Mouse (Mus musculus) embryonic facial prominence, embryonic 11.5 days (tissue): ENCODE results near the gene Wdr3. TPM values are rescaled to one million over a fixed set of nuclear protein-coding genes. Genes with fewer than 3 reads are reported as not detected.
A peak's percentile ranks its signal among the peaks of the same experiment; 100 is the strongest.

Source experiments
- ATAC-seq: fragments of 200-750 bp; cut with Nextera tagmentation; replicated peaks from 2 replicates; pipeline ENCODE4 v1.8.0; 2017; ENCODE audit warnings: low read depth; ENCODE audit not compliant: insufficient number of reproducible peaks, low FRiP score, low TSS enrichment
- DNase-seq: peaks from one replicate; pipeline ENCODE4 v3.0.0-alpha.2; 2015; ENCODE audit warnings: low spot score
- H3K27ac ChIP-seq: fragments of 300-500 bp; sonication (generic); replicated peaks from 2 replicates; pipeline ENCODE4 v1.5.1; 2014; ENCODE audit warnings: mild to moderate bottlenecking, low read depth, low read length, control low read depth
- H3K27me3 ChIP-seq: fragments of 300-500 bp; sonication (generic); 2 replicates; pipeline ENCODE4 v1.6.1; 2014; ENCODE audit warnings: mild to moderate bottlenecking, low read length, moderate library complexity, mixed read lengths; ENCODE audit not compliant: control insufficient read depth, insufficient read depth
- H3K36me3 ChIP-seq: fragments of 300-500 bp; sonication (generic); replicated peaks from 2 replicates; pipeline ENCODE4 v1.6.1; 2014; ENCODE audit warnings: low read depth, mild to moderate bottlenecking, low read length, moderate library complexity, mixed read lengths; ENCODE audit not compliant: control insufficient read depth, insufficient read depth
- H3K4me1 ChIP-seq: fragments of 300-500 bp; sonication (generic); 2 replicates; pipeline ENCODE4 v1.6.1; 2014; ENCODE audit warnings: low read length, mixed read lengths; ENCODE audit not compliant: control insufficient read depth, insufficient read depth
- H3K4me2 ChIP-seq: fragments of 300-500 bp; sonication (generic); 2 replicates; pipeline ENCODE4 v1.6.1; 2014; ENCODE audit warnings: low read depth, mild to moderate bottlenecking, control low read depth, low read length, moderate library complexity
- H3K4me3 ChIP-seq: fragments of 300-500 bp; sonication (generic); 2 replicates; pipeline ENCODE4 v1.5.1; 2014; ENCODE audit warnings: low read depth, low read length, control low read depth
- H3K9ac ChIP-seq: fragments of 300-500 bp; sonication (generic); replicated peaks from 2 replicates; pipeline ENCODE4 v1.6.1; 2014; ENCODE audit warnings: mild to moderate bottlenecking, control low read depth, low read length
- H3K9me3 ChIP-seq: fragments of 300-500 bp; sonication (generic); replicated peaks from 2 replicates; pipeline ENCODE4 v1.6.1; 2016; ENCODE audit warnings: mild to moderate bottlenecking, low read length, inconsistent platforms, mixed read lengths; ENCODE audit not compliant: control insufficient read depth
- WGBS: fragments of 180-500 bp; shearing (Covaris S2); extraction: QIAGEN DNeasy Blood & Tissue Kit; methylation state at CpG from one replicate; pipeline ENCODE4 v1.1.7; 2014; 5-methylcytosine and 5-hydroxymethylcytosine counted together
- polyA plus RNA-seq: library from polyadenylated mRNA; unstranded; fragments of >200 nt; fragmentation: Nextera tagmentation; extraction: Ambion mirVana; gene quantifications from 2 replicates; pipeline ENCODE4 v1.2.1, GENCODE M21; 2014

Wdr3 gene
- polyA plus RNA-seq = 63.0 and 69.6 TPM in 2 replicates

DNA sequence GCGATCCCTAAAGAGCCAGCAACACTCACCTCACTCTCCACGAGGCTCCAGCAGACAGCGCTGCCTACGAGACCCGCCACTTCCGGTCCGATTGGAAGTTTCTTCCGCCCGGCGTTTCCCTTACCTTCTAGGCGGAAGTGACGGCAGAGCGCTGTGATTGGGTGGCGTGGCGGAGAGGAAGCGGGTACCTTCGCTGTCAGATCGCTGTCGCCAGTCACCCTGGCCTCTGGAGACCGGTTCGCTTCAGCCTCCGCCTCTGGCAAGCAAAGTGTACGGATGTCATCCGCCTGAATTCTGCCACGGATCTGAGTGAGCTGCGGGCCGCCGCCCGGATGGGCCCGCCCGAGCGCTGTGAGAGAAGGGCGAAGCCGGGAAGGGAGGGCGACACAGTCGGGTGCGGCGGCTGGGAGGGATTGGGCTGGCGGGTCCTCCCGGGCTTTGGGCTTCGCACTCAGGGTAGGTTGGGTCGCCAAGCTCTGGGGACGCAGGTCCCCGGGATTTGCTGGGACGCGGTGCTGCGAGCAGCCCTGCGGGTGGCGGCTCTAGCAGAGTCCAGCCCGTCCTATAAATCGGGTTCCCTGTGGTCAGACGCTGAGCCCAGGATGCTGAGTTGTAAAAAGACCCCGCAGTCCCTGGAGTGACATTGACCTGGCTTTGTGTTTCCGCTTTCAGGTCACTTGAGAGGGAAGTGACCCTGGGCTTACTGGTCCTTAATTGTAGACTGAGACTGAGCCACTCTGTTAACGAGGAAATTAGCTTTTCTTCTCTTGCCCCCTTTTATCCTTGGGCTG is at the start of gene Wdr3, which contains the start of gene Gdap2:
Gene Wdr3 (minus strand): TSS at position 93 of the 791 bp plus-strand sequence.
Gene Gdap2 (plus strand): TSS at position 67 of the 791 bp plus-strand sequence.
- under 1% methylated on average over 55 of the region's 55 CpGs for WGBS
- no peaks in the 10 kb centered on the region for H3K9me3 ChIP-seq

DNA sequence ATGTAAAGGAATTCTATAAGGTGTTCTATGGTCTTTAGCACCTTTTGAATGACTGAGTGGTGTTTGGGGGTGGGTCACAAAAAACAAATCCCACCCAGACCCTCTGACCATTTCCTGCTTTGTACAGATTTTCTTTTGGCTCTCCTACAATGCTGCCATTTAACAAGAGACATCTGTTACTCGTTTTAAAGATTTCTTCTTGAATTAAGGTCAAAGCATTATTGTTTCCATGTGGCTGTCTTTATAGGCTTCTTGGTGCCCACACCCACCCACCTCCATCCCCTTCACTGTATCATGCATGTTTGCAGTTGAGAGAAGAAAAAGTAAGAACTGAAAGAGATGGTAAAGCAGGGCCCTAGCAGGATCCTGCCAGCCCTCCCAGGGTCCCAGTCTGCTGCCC is 44.8 kb upstream of the Wdr3 start:
- no peaks in the 10 kb centered on the region for H3K4me1 ChIP-seq
- H3K4me3 ChIP-seq = no peak overlapping the region
- 37% methylated on average over 1 of the region's 1 CpGs for WGBS
- H3K27me3 ChIP-seq = no peaks in the 10 kb centered on the region
- DNase-seq = peak; percentile 81
- H3K9ac ChIP-seq = no peak overlapping the region
- peak; percentile 52; the same call in 1 of the 2 replicates for ATAC-seq
- H3K36me3 ChIP-seq = no peaks in the 10 kb centered on the region
- H3K9me3 ChIP-seq = no peaks in the 10 kb centered on the region
- no peak overlapping the region for H3K4me2 ChIP-seq
- no peak overlapping the region for H3K27ac ChIP-seq

More for the DNA sequence above, at the start of gene Wdr3, which contains the start of gene Gdap2:
- peak within 1 kb of the TSS; percentile 79 for H3K9ac ChIP-seq
- H3K27ac ChIP-seq = no peak within 1 kb of the TSS
- H3K4me2 ChIP-seq = peak within 1 kb of the TSS; percentile 83
- ATAC-seq (peak; percentile 98), DNase-seq (peak; percentile 98)
- H3K4me3 ChIP-seq = peak within 1 kb of the TSS; percentile 87
- H3K27me3 ChIP-seq = no peaks in the 10 kb centered on the region
- H3K4me1 ChIP-seq = no peaks in the 10 kb centered on the region
- 0 out of 2 replicates have a peak, but pooled peaks cover 3% of the 10 kb centered on the region for H3K36me3 ChIP-seq

- ATAC-seq (no peak), DNase-seq (no peak)
- Histone ChIP-seq H3K27ac (no peak overlapping the region), H3K27me3 (no peaks in the 10 kb centered on the region), H3K9ac (no peak overlapping the region), H3K9me3 (no peaks in the 10 kb centered on the region), H3K36me3 (no peaks in the 10 kb centered on the region; the same call in 1 of the 2 replicates), H3K4me2 (no peak overlapping the region), H3K4me1 (no peaks in the 10 kb centered on the region), H3K4me3 (no peak overlapping the region)
- WGBS = 83% methylated on average over 7 of the region's 7 CpGs
Measured at GRCm38 (mm10) chr3:100201554-100201953, 39.3 kb upstream of the Wdr3 start.

DNA sequence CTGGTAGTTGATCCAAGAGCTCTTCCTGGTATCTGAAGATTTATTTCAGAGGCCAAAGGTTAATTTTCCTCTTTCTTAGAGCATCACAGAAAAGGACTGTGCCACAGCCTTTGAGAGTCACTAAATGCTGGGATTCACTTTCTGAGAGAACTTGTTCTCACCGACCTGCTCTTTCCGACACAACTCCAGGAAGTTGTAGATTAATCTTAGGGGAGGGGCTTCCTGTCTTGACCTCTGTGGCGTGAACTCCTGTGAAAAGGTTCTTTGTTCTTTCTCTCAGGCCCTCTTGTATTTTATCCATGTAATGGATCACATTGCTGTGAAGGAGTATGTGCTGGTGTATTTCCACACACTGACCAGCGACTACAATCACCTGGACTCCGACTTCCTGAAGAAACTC is 32.0 kb upstream of the Wdr3 start:
- peak; percentile 44 for DNase-seq
- no peaks in the 10 kb centered on the region for H3K9me3 ChIP-seq
- no peaks in the 10 kb centered on the region for H3K27me3 ChIP-seq
- H3K4me3 ChIP-seq = no peak overlapping the region
- 19% methylated on average over 5 of the region's 5 CpGs for WGBS
- H3K36me3 ChIP-seq = no peaks in the 10 kb centered on the region; the same call in 1 of the 2 replicates
- no peak overlapping the region for H3K4me2 ChIP-seq
- no peak overlapping the region for H3K9ac ChIP-seq
- H3K4me1 ChIP-seq = no peaks in the 10 kb centered on the region
- ATAC-seq = no peak
- no peak overlapping the region for H3K27ac ChIP-seq

DNA sequence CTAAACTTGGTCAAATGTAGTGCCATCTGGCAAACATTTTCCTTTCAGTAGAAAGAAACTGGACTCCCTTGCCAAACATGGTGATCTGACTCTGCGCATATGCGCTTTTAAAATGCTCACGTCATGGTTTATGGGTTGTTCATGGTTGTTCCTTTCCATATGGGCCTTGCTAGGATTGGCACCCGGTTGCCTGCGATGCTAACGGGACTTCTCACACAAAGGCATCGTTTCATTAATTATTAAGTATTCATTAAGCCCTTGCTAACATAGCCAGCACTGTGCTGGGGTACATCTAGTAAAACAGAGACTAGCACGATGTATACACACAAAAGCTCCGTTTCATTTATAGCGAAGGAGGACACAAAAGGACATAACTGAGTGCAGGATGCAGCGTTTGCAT is 27.7 kb upstream of the Wdr3 start:
- no peak overlapping the region for H3K4me3 ChIP-seq
- H3K4me2 ChIP-seq = no peak overlapping the region
- no peak for DNase-seq
- H3K27me3 ChIP-seq = no peaks in the 10 kb centered on the region
- H3K4me1 ChIP-seq = no peaks in the 10 kb centered on the region
- no peak overlapping the region for H3K9ac ChIP-seq
- WGBS = 87% methylated on average over 11 of the region's 11 CpGs
- no peaks in the 10 kb centered on the region for H3K9me3 ChIP-seq
- peak; percentile 34; the same call in 1 of the 2 replicates for ATAC-seq
- H3K27ac ChIP-seq = no peak overlapping the region
- no peaks in the 10 kb centered on the region; the same call in 1 of the 2 replicates for H3K36me3 ChIP-seq

DNA sequence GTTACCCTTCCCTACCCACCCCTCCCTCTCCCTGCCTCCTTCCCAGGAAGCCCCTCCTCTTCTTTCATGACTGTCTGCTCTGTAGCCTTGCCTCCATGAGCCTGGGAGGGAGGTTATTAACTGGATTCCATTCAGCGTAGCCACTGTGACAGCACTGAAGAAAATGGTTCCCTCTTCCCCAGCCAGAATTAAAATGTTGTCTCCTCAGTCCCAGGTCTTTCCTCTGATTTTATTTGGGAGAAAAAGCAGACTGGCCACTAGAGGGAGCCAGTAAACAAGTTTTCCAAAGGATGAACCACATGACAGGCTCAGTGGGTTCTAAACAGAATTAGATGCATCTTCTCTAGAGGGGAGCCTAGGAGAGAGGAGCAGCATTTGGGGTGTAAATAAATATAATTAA is 27.2 kb upstream of the Wdr3 start:
- DNase-seq (peak; percentile 86), ATAC-seq (peak; percentile 69; the same call in 1 of the 2 replicates)
- no peaks in the 10 kb centered on the region for H3K4me1 ChIP-seq
- no peak overlapping the region for H3K9ac ChIP-seq
- no peaks in the 10 kb centered on the region; the same call in 1 of the 2 replicates for H3K36me3 ChIP-seq
- no peak overlapping the region for H3K4me2 ChIP-seq
- H3K27me3 ChIP-seq = no peaks in the 10 kb centered on the region
- no peaks in the 10 kb centered on the region for H3K9me3 ChIP-seq
- H3K4me3 ChIP-seq = no peak overlapping the region
- WGBS = 24% methylated on average over 1 of the region's 1 CpGs
- H3K27ac ChIP-seq = no peak overlapping the region

DNA sequence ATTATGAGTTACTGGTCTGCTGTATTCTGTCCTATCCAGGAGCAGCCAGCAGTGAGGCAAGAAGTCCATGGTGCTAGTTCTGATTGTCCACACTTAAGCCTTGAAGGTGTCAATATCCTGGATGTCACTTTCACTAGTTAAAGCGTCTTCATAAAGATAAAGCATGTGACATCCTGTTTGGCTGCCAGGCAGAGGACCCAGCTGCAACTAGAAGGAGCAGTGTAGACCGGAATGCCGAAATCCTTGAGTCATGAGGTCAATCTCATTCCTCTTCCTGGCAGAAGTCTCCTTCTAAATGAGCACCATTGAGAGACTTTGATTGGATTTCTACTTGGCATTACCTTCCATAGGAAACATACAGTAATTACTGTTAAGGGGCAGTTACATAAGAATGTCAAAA is 18.3 kb upstream of the Wdr3 start:
- no peaks in the 10 kb centered on the region for H3K4me1 ChIP-seq
- H3K36me3 ChIP-seq = no peaks in the 10 kb centered on the region; the same call in 1 of the 2 replicates
- H3K27ac ChIP-seq = no peak overlapping the region
- no peaks in the 10 kb centered on the region for H3K27me3 ChIP-seq
- 76% methylated on average over 3 of the region's 3 CpGs for WGBS
- no peaks in the 10 kb centered on the region for H3K9me3 ChIP-seq
- DNase-seq (no peak), ATAC-seq (no peak)
- H3K4me3 ChIP-seq = no peak overlapping the region
- no peak overlapping the region for H3K4me2 ChIP-seq
- H3K9ac ChIP-seq = no peak overlapping the region

GRCm38 (mm10) chr3:100176031-100176430 is 13.8 kb upstream of the Wdr3 start:
- no peak overlapping the region for H3K9ac ChIP-seq
- H3K4me1 ChIP-seq = no peaks in the 10 kb centered on the region
- H3K36me3 ChIP-seq = no peaks in the 10 kb centered on the region; the same call in 1 of the 2 replicates
- H3K27me3 ChIP-seq = no peaks in the 10 kb centered on the region
- DNase-seq (no peak), ATAC-seq (no peak)
- WGBS = 91% methylated on average over 2 of the region's 2 CpGs
- H3K9me3 ChIP-seq = no peaks in the 10 kb centered on the region
- H3K4me3 ChIP-seq = no peak overlapping the region
- H3K27ac ChIP-seq = no peak overlapping the region
- no peak overlapping the region for H3K4me2 ChIP-seq
